Mouse (Mus musculus) neural tube, embryonic 14.5 days (tissue): ENCODE measurements around the gene Ndufa1. TPM values are rescaled to one million over a fixed set of nuclear protein-coding genes. Genes with fewer than 3 reads are reported as not detected.
"Not testable (repeated sequence)": the region's sequence is repeated elsewhere in the genome, so short reads cannot be mapped to it uniquely, and the experiment has no call there.

Source experiments
- ATAC-seq: fragments of 200-750 bp; cut with Nextera tagmentation; 2 replicates; pipeline ENCODE4 v1.8.0; 2017; ENCODE audit warnings: low read depth, mild to moderate bottlenecking, moderate TSS enrichment, moderate library complexity
- H3K27ac ChIP-seq: fragments of 300-500 bp; sonication (generic); 2 replicates; pipeline ENCODE4 v1.5.1; 2014; ENCODE audit warnings: low read depth, mild to moderate bottlenecking, control low read depth, low read length, moderate library complexity, mixed read lengths
- H3K27me3 ChIP-seq: fragments of 300-500 bp; sonication (generic); 2 replicates; pipeline ENCODE4 v1.6.1; 2014; ENCODE audit warnings: low read length; ENCODE audit not compliant: control insufficient read depth, insufficient read depth
- H3K36me3 ChIP-seq: fragments of 300-500 bp; sonication (generic); 2 replicates; pipeline ENCODE4 v1.6.1; 2014; ENCODE audit warnings: low read length, mixed read lengths; ENCODE audit not compliant: control insufficient read depth, insufficient read depth
- H3K4me1 ChIP-seq: fragments of 300-500 bp; sonication (generic); 2 replicates; pipeline ENCODE4 v1.6.1; 2014; ENCODE audit warnings: low read length; ENCODE audit not compliant: control insufficient read depth, insufficient read depth
- H3K4me2 ChIP-seq: fragments of 300-500 bp; sonication (generic); 2 replicates; pipeline ENCODE4 v1.6.1; 2014; ENCODE audit warnings: mild to moderate bottlenecking, low read depth, low read length, control low read depth
- H3K4me3 ChIP-seq: fragments of 300-500 bp; sonication (generic); 2 replicates; pipeline ENCODE4 v1.5.1; 2014; ENCODE audit warnings: low read depth, low read length, control low read depth, mixed read lengths
- H3K9ac ChIP-seq: fragments of 300-500 bp; sonication (generic); replicated peaks from 2 replicates; pipeline ENCODE4 v1.6.1; 2014; ENCODE audit warnings: low read depth, mild to moderate bottlenecking, control low read depth, low read length, mixed read lengths
- H3K9me3 ChIP-seq: fragments of 300-500 bp; sonication (generic); 2 replicates; pipeline ENCODE4 v1.6.1; 2016; ENCODE audit warnings: low read length; ENCODE audit not compliant: control insufficient read depth
- WGBS: fragments of 180-500 bp; shearing (Covaris S2); extraction: QIAGEN DNeasy Blood & Tissue Kit; methylation state at CpG from one replicate; pipeline ENCODE4 v1.1.7; 2014; 5-methylcytosine and 5-hydroxymethylcytosine counted together
- polyA plus RNA-seq: library from polyadenylated mRNA; unstranded; fragments of >200 nt; fragmentation: Nextera tagmentation; extraction: Ambion mirVana; gene quantifications from 2 replicates; pipeline ENCODE4 v1.2.1, GENCODE M21; 2014

Ndufa1 gene
- polyA plus RNA-seq: 681 and 844 TPM in 2 replicates

DNA sequence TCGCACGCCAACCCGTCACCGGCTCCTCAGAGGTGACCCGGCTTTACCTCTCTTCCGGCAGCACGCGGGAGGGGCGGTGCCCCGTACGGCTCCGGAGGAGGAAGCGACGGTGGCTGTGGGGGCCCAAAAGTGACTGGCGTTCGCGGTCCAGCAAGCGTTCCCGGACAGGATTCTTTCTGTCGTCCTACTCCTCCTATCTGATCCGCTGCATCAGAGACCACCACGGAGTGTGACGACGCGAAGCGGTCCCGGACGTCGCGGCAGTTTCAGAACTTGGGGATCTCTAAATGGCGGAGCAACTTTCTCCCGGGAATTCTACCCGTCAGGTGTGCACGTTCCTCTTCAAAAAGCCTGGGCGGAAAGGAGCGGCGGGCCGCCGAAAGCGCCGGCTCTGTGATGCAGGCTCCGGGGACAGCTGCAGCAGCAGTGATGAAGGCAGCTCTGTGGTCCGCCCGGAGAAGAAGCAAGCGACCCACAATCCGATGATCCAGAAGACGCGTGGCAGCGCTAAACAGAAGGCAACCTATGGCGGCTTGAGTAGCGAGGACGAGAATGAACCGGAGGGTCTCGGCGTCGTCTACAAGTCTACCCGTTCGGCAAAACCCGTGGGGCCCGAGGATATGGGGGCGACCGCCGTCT lies at the start of gene Ndufa1, which contains the start of gene Rnf113a1:
Gene Ndufa1 (minus strand): TSS at position 59 of the 639 bp plus-strand sequence.
Gene Rnf113a1 (plus strand): TSS at position 141 of the 639 bp plus-strand sequence.
- Histone ChIP-seq H3K9me3 (no peaks in the 10 kb centered on the region), H3K4me2 (peak within 1 kb of the TSS; percentile 51), H3K36me3 (no peaks in the 10 kb centered on the region), H3K4me1 (0 out of 2 replicates have a peak, but pooled peaks cover 4% of the 10 kb centered on the region), H3K27ac (peak within 1 kb of the TSS; percentile 74), H3K9ac (peak within 1 kb of the TSS; percentile 51), H3K27me3 (no peaks in the 10 kb centered on the region), H3K4me3 (peak within 1 kb of the TSS; percentile 47)
- WGBS: 13% methylated on average over 61 of the region's 63 CpGs
- peak; percentile 94 for ATAC-seq

GRCm38 (mm10) chrX:37222158-37222557 lies 31.2 kb upstream of the Ndufa1 start, which contains the start of gene Rhox1:
Rhox1 (minus strand) TSS chrX:37222258.
- H3K36me3 ChIP-seq, ATAC-seq, H3K9me3 ChIP-seq, H3K9ac ChIP-seq, H3K4me2 ChIP-seq, H3K27ac ChIP-seq, H3K4me3 ChIP-seq, H3K27me3 ChIP-seq, H3K4me1 ChIP-seq: not testable (repeated sequence)
- 80% methylated on average over 1 of the region's 1 CpGs for WGBS

DNA sequence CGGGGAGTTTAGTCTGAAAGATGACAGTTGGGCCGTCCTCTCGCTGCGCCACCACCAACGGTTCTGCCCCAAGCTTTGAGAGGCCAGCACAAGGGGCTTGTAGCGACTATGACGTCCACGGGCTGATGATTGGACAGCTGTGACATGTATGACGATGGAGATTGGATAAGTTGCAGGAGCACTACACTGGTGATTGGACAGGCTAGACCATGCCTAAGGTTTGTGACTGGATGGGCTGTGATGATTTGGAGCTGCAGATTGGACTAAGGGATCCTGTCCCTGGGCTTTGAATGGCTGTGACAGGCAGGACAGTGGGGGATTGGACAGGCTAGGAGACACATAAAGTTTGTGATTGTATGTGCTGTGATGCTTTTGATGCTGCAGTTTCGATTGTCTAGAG lies 20.0 kb upstream of the Ndufa1 start, which contains the start of gene Gm9:
Gene Gm9 (minus strand): TSS at position 101 of the 400 bp plus-strand sequence.
- no peak within 1 kb of the TSS for H3K9ac ChIP-seq
- no peaks in the 10 kb centered on the region for H3K27me3 ChIP-seq
- no peak within 1 kb of the TSS for H3K27ac ChIP-seq
- no peaks in the 10 kb centered on the region for H3K36me3 ChIP-seq
- no peaks in the 10 kb centered on the region for H3K4me1 ChIP-seq
- no peak within 1 kb of the TSS for H3K4me2 ChIP-seq
- no peak within 1 kb of the TSS for H3K4me3 ChIP-seq
- WGBS: 86% methylated on average over 10 of the region's 10 CpGs
- H3K9me3 ChIP-seq: no peaks in the 10 kb centered on the region; the same call in 1 of the 2 replicates
- no peak for ATAC-seq

GRCm38 (mm10) chrX:37198676-37199075 lies 7.7 kb upstream of the Ndufa1 start:
- 68% methylated on average over 8 of the region's 8 CpGs for WGBS
- Histone ChIP-seq H3K36me3 (no peaks in the 10 kb centered on the region), H3K9me3 (no peaks in the 10 kb centered on the region)

GRCm38 (mm10) chrX:37191744-37192379 lies 899 bp upstream of the Ndufa1 start:
- H3K4me1 ChIP-seq: 0 out of 2 replicates have a peak, but pooled peaks cover 4% of the 10 kb centered on the region
- WGBS: 27% methylated on average over 28 of the region's 28 CpGs
- peak overlapping the region; percentile 47 for H3K4me3 ChIP-seq
- peak overlapping the region; percentile 51 for H3K9ac ChIP-seq
- peak overlapping the region; percentile 74 for H3K27ac ChIP-seq
- no peaks in the 10 kb centered on the region for H3K36me3 ChIP-seq
- peak overlapping the region; percentile 51 for H3K4me2 ChIP-seq
- no peaks in the 10 kb centered on the region for H3K9me3 ChIP-seq
- ATAC-seq: peak; percentile 26
- H3K27me3 ChIP-seq: no peaks in the 10 kb centered on the region

More at GRCm38 (mm10) chrX:37198676-37199075, 7.7 kb upstream of the Ndufa1 start:
- Histone ChIP-seq H3K9ac (no peak overlapping the region), H3K4me1 (no peaks in the 10 kb centered on the region), H3K4me2 (no peak overlapping the region), H3K27me3 (no peaks in the 10 kb centered on the region), H3K4me3 (no peak overlapping the region), H3K27ac (no peak overlapping the region)
- no peak for ATAC-seq

GRCm38 (mm10) chrX:37190755-37191104 lies 233 bp downstream of the Ndufa1 start:
- no peaks in the 10 kb centered on the region for H3K27me3 ChIP-seq
- H3K36me3 ChIP-seq: no peaks in the 10 kb centered on the region
- no peak overlapping the region for H3K27ac ChIP-seq
- 0 out of 2 replicates have a peak, but pooled peaks cover 4% of the 10 kb centered on the region for H3K4me1 ChIP-seq
- no peak; the same call in 1 of the 2 replicates for ATAC-seq
- peak overlapping the region; percentile 47 for H3K4me3 ChIP-seq
- H3K9me3 ChIP-seq: no peaks in the 10 kb centered on the region
- no peak overlapping the region; the same call in none of the 2 replicates for H3K9ac ChIP-seq
- WGBS: 20% methylated on average over 20 of the region's 20 CpGs
- H3K4me2 ChIP-seq: peak overlapping the region; percentile 51

DNA sequence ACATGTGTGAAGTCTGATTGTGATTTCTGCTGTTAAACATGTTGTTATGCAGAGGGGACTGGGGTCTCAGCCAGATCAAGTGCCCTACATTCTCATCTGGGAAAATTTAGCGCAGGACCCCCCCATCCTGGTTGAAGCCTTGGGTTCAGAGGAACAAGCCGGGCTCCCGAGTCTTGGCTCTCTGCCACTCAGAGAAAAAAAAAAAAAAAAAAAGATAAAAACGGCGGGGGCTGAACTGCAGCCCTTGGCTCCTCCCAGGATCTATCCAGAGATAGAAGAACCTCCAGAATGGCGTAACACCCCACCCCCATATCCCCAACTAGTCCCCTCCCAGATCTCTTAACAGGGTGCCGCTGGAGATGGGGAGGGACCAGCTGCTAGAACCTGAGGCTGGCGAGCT lies 6.6 kb downstream of the Ndufa1 start:
- not testable (repeated sequence) for H3K4me1 ChIP-seq, H3K36me3 ChIP-seq, H3K9ac ChIP-seq, H3K4me2 ChIP-seq, H3K9me3 ChIP-seq, ATAC-seq, H3K27me3 ChIP-seq, H3K27ac ChIP-seq, H3K4me3 ChIP-seq
- WGBS: 65% methylated on average over 8 of the region's 8 CpGs

GRCm38 (mm10) chrX:37168742-37169141 lies 22.2 kb downstream of the Ndufa1 start, which contains the start of gene Akap14:
Akap14 (minus strand) TSS chrX:37168842.
- no peaks in the 10 kb centered on the region for H3K36me3 ChIP-seq
- H3K27ac ChIP-seq: no peak within 1 kb of the TSS
- no peaks in the 10 kb centered on the region for H3K27me3 ChIP-seq
- no peak within 1 kb of the TSS for H3K4me3 ChIP-seq
- H3K4me2 ChIP-seq: no peak within 1 kb of the TSS
- H3K9ac ChIP-seq: no peak within 1 kb of the TSS
- whole genome bisulfite sequencing: 46% methylated on average over 5 of the region's 5 CpGs
- no peak for ATAC-seq
- H3K4me1 ChIP-seq: no peaks in the 10 kb centered on the region
- no peaks in the 10 kb centered on the region for H3K9me3 ChIP-seq

DNA sequence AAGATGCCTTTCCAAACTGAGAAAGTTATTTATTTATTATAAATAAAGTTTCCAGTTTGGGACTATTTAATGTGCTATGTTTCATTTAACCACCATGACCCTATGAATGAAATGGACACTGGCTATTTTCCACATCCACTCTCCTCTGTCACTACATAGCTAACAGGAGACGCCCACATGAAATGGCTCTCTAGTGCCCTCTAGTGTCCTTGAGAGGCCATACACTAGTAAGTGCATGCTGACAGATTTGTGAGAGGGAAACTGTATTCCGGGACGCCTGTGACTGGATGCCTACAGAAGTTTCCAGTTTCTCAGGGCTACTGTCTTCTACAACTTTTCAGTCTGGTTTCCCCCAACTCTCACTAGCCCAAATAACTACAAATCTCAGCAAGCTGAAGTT lies 23.9 kb downstream of the Ndufa1 start:
- no peak for ATAC-seq
- no peaks in the 10 kb centered on the region for H3K4me1 ChIP-seq
- no peak overlapping the region for H3K27ac ChIP-seq
- H3K4me2 ChIP-seq: no peak overlapping the region
- H3K4me3 ChIP-seq: no peak overlapping the region
- H3K9ac ChIP-seq: no peak overlapping the region
- 40% methylated on average over 3 of the region's 3 CpGs for WGBS
- H3K27me3 ChIP-seq: no peaks in the 10 kb centered on the region
- H3K36me3 ChIP-seq: no peaks in the 10 kb centered on the region
- H3K9me3 ChIP-seq: no peaks in the 10 kb centered on the region
